Mouse (Mus musculus): ENCODE results near the gene Kbtbd3.
A peak's percentile ranks its signal among the peaks of the same experiment; 100 is the strongest.

- TF ChIP-seq MAFK (IDR thresholded peaks at IDR 0.05; ENCODE audit: insufficient read depth, low read depth, low read length) (0 out of 2 replicates have a peak, but pooled peaks have one; percentile 12), ZC3H11A (IDR thresholded peaks at IDR 0.05; ENCODE audit: borderline replicate concordance, low read depth, low read length) (no peak), ZNF384 (IDR thresholded peaks at IDR 0.05; ENCODE audit: low read depth, low read length) (no peak)
Measured at GRCm38 (mm10) chr9:4375828-4376639, 66.4 kb downstream of the Kbtbd3 start, which contains the start of gene Msantd4.
